Mouse (Mus musculus): ENCODE results near the gene Sh3rf3. TPM values are rescaled to one million over a fixed set of nuclear protein-coding genes. Genes with fewer than 3 reads are reported as not detected.

The Sh3rf3 gene
- polyA plus RNA-seq, 1 experiment from 2014 or later, result 2.0 TPM

DNA sequence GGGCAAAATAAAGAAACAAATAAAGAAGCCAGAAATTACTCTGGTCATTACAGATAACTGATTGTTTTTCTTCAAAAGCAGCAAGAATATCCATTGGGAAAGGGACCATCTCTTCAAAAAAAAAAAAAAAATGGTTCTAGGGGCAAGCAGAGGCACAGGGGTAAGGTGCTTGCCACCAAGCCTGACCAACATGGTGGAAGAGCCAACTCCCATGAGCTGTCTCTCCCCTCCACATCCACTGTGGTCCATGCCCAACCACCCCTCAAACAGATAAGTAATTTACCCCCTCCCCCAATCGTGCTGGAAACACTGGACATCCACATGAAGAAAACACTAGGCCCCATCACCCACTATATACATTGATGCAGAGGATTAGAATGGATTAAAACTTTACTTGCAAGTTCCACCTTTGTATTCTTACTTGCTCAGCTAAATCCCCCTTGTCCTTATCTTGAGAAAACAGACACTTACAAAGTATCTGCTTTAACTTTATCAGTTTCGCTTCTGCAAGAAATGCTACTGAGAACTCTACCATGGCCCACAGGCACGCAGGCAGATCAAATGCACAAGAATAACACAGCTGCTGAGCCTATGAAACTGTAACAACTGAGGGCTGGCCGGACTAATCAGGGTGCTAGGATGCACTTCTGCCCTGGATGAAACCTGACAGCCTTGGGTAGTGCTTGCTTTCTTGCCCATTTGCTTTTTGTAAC lies 349.2 kb downstream of the Sh3rf3 start:
- Histone ChIP-seq H3K4me2 (replicated peaks; ENCODE audit: low read depth, low read length) (no peak overlapping the region), H3K9me3 (ENCODE audit: low read length) (no peaks in the 10 kb centered on the region), H3K4me1 (ENCODE audit: insufficient read depth, low read depth, low read length) (no peaks in the 10 kb centered on the region), H3K27me3 (replicated peaks; ENCODE audit: insufficient read depth, low read length) (no peaks in the 10 kb centered on the region), H3K4me3 (ENCODE audit: low read depth, low read length) (no peak overlapping the region), H3K27ac (ENCODE audit: low read length) (no peak overlapping the region), H3K36me3 (ENCODE audit: insufficient read depth, low read length) (no peaks in the 10 kb centered on the region), H3K9ac (replicated peaks; ENCODE audit: low read depth) (no peak overlapping the region)
- DNase-seq (ENCODE audit: low spot score) (no peak), ATAC-seq (no peak)
- 56% methylated on average over 4 of the region's 4 CpGs for WGBS
- TF ChIP-seq CTCF (IDR thresholded peaks at IDR 0.05), result no peak
- no peak for TF ChIP-seq EP300 (IDR thresholded peaks at IDR 0.05)

DNA sequence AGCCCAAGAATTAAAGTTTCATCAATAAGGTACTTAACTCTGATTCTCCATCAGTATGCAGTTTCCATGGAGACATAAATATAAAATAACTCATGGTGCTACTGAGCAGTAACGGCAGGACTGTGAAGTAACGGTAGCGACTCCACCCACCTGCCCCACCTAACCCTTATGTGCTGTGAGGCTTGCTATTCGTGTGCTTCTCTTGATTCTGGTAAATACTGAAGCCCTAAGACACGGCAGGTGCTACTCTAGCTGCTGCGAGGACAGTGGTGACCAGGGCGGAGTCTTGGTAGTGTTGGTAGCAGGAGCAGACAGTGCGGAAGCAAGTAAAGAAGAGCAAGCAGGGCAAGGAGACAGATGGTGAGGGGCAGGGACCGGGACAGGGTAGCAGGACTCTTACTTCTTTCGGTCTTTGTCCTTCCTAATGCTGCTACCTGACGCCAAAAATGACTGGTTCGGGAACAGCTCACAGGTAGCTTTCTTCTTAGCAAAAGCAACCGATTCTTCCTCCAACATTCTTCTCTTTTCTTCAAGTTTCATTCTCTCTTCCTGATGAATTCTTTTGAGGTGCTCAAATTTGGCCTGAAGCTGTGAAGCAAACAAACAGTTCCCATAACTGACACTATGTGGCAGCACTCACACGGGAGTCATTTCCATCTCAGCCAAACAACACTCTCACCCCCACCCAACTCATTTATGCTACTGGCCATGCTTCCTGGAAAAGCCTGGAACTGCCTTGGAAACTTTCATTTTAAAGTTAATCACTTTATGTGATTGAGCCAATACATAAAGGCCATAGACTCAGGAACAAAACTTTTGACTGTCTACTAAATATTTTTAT lies 353.2 kb downstream of the Sh3rf3 start:
- H3K36me3 ChIP-seq (ENCODE audit: insufficient read depth, low read length), result no peaks in the 10 kb centered on the region; the same call in 1 of the 2 replicates

DNA sequence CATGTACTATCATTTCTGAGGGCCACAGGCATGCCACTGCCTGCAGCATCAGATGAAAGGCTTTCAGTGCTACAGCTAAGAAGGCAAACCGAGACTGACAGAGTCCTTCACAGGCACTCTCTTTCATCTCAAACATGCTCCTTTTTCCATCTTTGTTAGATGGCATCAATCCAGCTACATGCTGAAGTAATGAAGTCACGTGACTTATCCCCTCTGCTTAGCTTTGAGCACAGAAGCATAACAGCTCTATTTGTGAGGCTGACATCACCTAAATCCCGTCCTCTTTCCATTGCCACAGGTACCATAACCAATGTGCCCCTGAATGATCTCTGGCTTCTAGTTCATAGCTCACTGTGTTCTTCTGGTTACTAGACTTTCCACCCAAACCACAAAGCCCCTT lies 357.9 kb downstream of the Sh3rf3 start:
- 55% methylated on average over 3 of the region's 3 CpGs for WGBS
- Histone ChIP-seq H3K9ac (replicated peaks; ENCODE audit: low read depth) (no peak overlapping the region), H3K9me3 (ENCODE audit: low read length) (no peaks in the 10 kb centered on the region), H3K36me3 (ENCODE audit: insufficient read depth, low read length) (peaks cover 4% of the 10 kb centered on the region; the same call in 1 of the 2 replicates), H3K4me1 (ENCODE audit: insufficient read depth, low read depth, low read length) (no peaks in the 10 kb centered on the region), H3K4me3 (ENCODE audit: low read depth, low read length) (no peak overlapping the region), H3K27me3 (replicated peaks; ENCODE audit: insufficient read depth, low read length) (no peaks in the 10 kb centered on the region), H3K4me2 (replicated peaks; ENCODE audit: low read depth, low read length) (no peak overlapping the region), H3K27ac (ENCODE audit: low read length) (no peak overlapping the region)
- no peak for TF ChIP-seq CTCF (IDR thresholded peaks at IDR 0.05)
- no peak for TF ChIP-seq EP300 (IDR thresholded peaks at IDR 0.05)
- no peak for DNase-seq (ENCODE audit: low spot score)
- ATAC-seq, result no peak

More for the DNA sequence above, 353.2 kb downstream of the Sh3rf3 start:
- H3K4me3 ChIP-seq (ENCODE audit: low read depth, low read length), result no peak overlapping the region
- WGBS, result 49% methylated on average over 14 of the region's 14 CpGs
- H3K9me3 ChIP-seq (ENCODE audit: low read length), result no peaks in the 10 kb centered on the region
- TF ChIP-seq CTCF (IDR thresholded peaks at IDR 0.05) (peak; percentile 89), EP300 (IDR thresholded peaks at IDR 0.05) (no peak)
- H3K4me1 ChIP-seq (ENCODE audit: insufficient read depth, low read depth, low read length), result no peaks in the 10 kb centered on the region
- H3K27ac ChIP-seq (ENCODE audit: low read length), result no peak overlapping the region
- DNase-seq (ENCODE audit: low spot score), result peak; percentile 88
- ATAC-seq, result peak; percentile 47
- no peak overlapping the region for H3K9ac ChIP-seq (replicated peaks; ENCODE audit: low read depth)
- no peaks in the 10 kb centered on the region for H3K27me3 ChIP-seq (replicated peaks; ENCODE audit: insufficient read depth, low read length)
- H3K4me2 ChIP-seq (replicated peaks; ENCODE audit: low read depth, low read length), result no peak overlapping the region

DNA sequence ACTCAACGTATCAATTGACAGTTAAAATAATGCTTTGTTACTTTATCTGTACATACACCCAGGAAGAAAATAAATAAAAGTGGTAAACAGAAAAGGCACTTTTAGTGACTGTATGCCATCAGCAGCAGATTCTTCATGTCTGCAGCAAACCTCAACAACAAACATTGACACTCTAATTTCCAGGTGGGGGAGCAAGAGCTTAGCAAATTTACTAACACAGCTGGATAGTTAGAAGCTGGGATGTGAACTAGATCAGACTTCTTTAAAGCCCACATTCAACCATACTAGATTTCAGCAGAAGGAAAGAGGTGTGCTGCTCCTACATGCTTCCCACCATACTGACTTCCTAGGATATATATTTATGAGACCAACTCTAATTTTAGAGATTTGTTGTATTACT lies 359.4 kb downstream of the Sh3rf3 start:
- no peak overlapping the region for H3K27ac ChIP-seq (ENCODE audit: low read length)
- H3K4me3 ChIP-seq (ENCODE audit: low read depth, low read length), result no peak overlapping the region
- no peak overlapping the region for H3K9ac ChIP-seq (replicated peaks; ENCODE audit: low read depth)
- no peaks in the 10 kb centered on the region for H3K4me1 ChIP-seq (ENCODE audit: insufficient read depth, low read depth, low read length)
- 77% methylated on average over 1 of the region's 1 CpGs for WGBS
- H3K36me3 ChIP-seq (ENCODE audit: insufficient read depth, low read length), result peaks cover 4% of the 10 kb centered on the region; the same call in 1 of the 2 replicates
- H3K9me3 ChIP-seq (ENCODE audit: low read length), result no peaks in the 10 kb centered on the region
- ATAC-seq (no peak), DNase-seq (ENCODE audit: low spot score) (no peak)
- H3K27me3 ChIP-seq (replicated peaks; ENCODE audit: insufficient read depth, low read length), result no peaks in the 10 kb centered on the region
- no peak overlapping the region for H3K4me2 ChIP-seq (replicated peaks; ENCODE audit: low read depth, low read length)
- TF ChIP-seq EP300 (IDR thresholded peaks at IDR 0.05), result no peak
- peak; percentile 16; the same call in 1 of the 2 replicates for TF ChIP-seq CTCF (IDR thresholded peaks at IDR 0.05)

DNA sequence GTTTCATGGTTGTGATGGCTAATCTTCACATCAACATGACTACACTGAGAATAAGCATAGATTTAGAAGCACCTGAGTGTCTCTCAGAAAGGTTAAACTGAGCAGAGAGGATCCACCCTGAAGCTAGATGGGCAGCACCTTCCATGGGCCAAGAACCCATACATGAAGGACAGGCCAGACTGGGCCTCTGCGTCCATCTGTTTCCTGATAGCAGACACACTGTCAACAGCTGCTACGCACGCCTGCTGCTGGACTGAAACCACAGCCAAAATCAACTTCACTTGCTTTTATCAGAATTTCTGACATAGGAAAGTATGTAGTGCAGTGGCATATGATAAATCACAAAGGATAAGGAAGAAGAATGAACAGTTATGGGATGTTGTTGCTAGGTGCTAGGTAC lies 366.5 kb downstream of the Sh3rf3 start:
- no peak overlapping the region for H3K4me3 ChIP-seq (ENCODE audit: low read depth, low read length)
- no peak overlapping the region for H3K9ac ChIP-seq (replicated peaks; ENCODE audit: low read depth)
- H3K9me3 ChIP-seq (ENCODE audit: low read length), result no peaks in the 10 kb centered on the region
- no peak overlapping the region for H3K27ac ChIP-seq (ENCODE audit: low read length)
- H3K27me3 ChIP-seq (replicated peaks; ENCODE audit: insufficient read depth, low read length), result no peaks in the 10 kb centered on the region
- H3K36me3 ChIP-seq (ENCODE audit: insufficient read depth, low read length), result peaks cover 4% of the 10 kb centered on the region; the same call in 1 of the 2 replicates
- no peak overlapping the region for H3K4me2 ChIP-seq (replicated peaks; ENCODE audit: low read depth, low read length)
- ATAC-seq (no peak), DNase-seq (ENCODE audit: low spot score) (no peak)
- 55% methylated on average over 3 of the region's 3 CpGs for WGBS
- TF ChIP-seq EP300 (IDR thresholded peaks at IDR 0.05) (no peak), CTCF (IDR thresholded peaks at IDR 0.05) (no peak)
- no peaks in the 10 kb centered on the region for H3K4me1 ChIP-seq (ENCODE audit: insufficient read depth, low read depth, low read length)

DNA sequence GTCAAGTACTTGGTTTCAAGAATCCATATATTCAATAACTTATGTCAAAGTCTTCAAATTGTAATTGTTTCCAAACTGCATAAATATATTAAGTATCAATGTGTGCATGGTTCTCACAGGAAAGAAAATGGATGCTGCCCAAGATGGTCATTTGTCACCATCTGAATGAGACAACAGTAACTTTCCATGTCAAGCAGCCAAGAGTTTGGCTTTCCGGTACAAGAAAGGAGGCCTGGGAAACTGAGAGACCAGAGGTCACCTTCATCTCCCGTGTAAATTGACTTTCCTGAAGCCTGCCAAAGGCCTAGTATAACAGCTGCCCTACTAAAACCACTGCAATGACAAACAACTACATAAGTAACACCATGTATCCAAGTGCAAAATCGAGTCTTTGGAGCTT lies 369.1 kb downstream of the Sh3rf3 start:
- H3K4me2 ChIP-seq (replicated peaks; ENCODE audit: low read depth, low read length), result no peak overlapping the region
- no peaks in the 10 kb centered on the region for H3K9me3 ChIP-seq (ENCODE audit: low read length)
- DNase-seq (ENCODE audit: low spot score) (no peak), ATAC-seq (no peak)
- no peak overlapping the region for H3K4me3 ChIP-seq (ENCODE audit: low read depth, low read length)
- no peaks in the 10 kb centered on the region for H3K4me1 ChIP-seq (ENCODE audit: insufficient read depth, low read depth, low read length)
- TF ChIP-seq EP300 (IDR thresholded peaks at IDR 0.05), result no peak
- no peak for TF ChIP-seq CTCF (IDR thresholded peaks at IDR 0.05)
- H3K27me3 ChIP-seq (replicated peaks; ENCODE audit: insufficient read depth, low read length), result no peaks in the 10 kb centered on the region
- 59% methylated on average over 3 of the region's 3 CpGs for WGBS
- H3K9ac ChIP-seq (replicated peaks; ENCODE audit: low read depth), result no peak overlapping the region
- H3K27ac ChIP-seq (ENCODE audit: low read length), result no peak overlapping the region
- H3K36me3 ChIP-seq (ENCODE audit: insufficient read depth, low read length), result no peaks in the 10 kb centered on the region

Small RNAs within 50 kb of the gene (microRNA-seq; reads per million reads assigned to microRNA genes)
- gene Gm27672, result not detected

Other genes with a start within 250 kb of the Sh3rf3 start
- 0.51 and 0.64 TPM in 2 replicates for gene Edar, start 137.7 kb upstream of the Sh3rf3 start, polyA plus RNA-seq (2015; fragmentation: Nextera tagmentation; extraction: Ambion mirVana)
- gene Gm17542, start 95.1 kb upstream of the Sh3rf3 start, polyA plus RNA-seq (2015; fragmentation: Nextera tagmentation; extraction: Ambion mirVana), result not detected in 2 replicates